Mouse (Mus musculus): ENCODE results near the gene Plekho1. TPM values are rescaled to one million over a fixed set of nuclear protein-coding genes. Genes with fewer than 3 reads are reported as not detected.
A peak's percentile ranks its signal among the peaks of the same experiment; 100 is the strongest.
"Not testable (repeated sequence)": the region's sequence is repeated elsewhere in the genome, so short reads cannot be mapped to it uniquely, and the experiment has no call there.

Gene Plekho1
- polyA plus RNA-seq, 1 experiment from 2014 or later: 35.2 TPM

GRCm38 (mm10) chr3:95972873-95973634 lies 22.7 kb downstream of the Plekho1 start:
- Histone ChIP-seq H3K4me2 (peak overlapping the region; percentile 61), H3K9ac (peak overlapping the region; percentile 35; the same call in 1 of the 2 replicates), H3K36me3 (no peaks in the 10 kb centered on the region), H3K4me1 (peaks cover 9% of the 10 kb centered on the region), H3K27me3 (no peaks in the 10 kb centered on the region), H3K4me3 (peak overlapping the region; percentile 36), H3K9me3 (no peaks in the 10 kb centered on the region), H3K27ac (peak overlapping the region; percentile 43; the same call in 1 of the 2 replicates)
- peak; percentile 40; the same call in 1 of the 2 replicates for ATAC-seq (ENCODE audit: insufficient number of reproducible peaks, low FRiP score, low TSS enrichment, low read depth)
- 4% methylated on average over 34 of the region's 34 CpGs for WGBS

DNA sequence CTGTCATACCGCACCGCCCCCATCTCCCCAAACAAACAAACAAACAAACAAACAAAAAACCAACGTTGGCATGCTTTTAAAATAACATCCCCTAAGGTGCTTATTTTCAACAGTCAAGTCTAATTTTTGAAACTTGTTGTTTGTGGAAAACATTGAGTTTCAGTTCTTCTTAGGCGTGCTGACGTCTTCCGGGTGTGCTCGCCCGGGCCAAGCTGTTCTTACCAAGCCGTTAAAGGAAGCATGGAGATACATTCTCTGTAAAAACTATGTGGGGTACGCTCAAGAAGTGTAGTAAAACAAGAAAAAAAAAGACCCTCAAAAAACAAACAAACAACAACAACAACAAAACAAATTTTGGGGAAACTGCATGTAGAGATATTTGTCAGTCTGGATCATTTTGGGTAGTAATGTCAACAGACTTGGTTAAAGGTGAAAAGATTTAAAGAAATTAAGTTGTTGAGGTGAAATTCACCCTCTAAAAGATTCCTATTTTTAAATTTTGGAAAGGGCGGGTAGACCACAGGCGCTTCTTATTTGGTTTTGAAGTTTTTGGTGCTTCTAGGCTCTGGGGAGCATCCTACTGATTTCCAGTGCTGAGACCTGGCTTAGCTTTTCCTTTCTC lies 23.4 kb downstream of the Plekho1 start:
- Histone ChIP-seq H3K9ac (peak overlapping the region; percentile 35; the same call in 1 of the 2 replicates), H3K4me1 (peaks cover 9% of the 10 kb centered on the region), H3K27ac (peak overlapping the region; percentile 43; the same call in 1 of the 2 replicates), H3K4me2 (peak overlapping the region; percentile 61), H3K4me3 (peak overlapping the region; percentile 36), H3K36me3 (no peaks in the 10 kb centered on the region), H3K9me3 (no peaks in the 10 kb centered on the region), H3K27me3 (no peaks in the 10 kb centered on the region)
- WGBS: 72% methylated on average over 12 of the region's 12 CpGs
- ATAC-seq (ENCODE audit: insufficient number of reproducible peaks, low FRiP score, low TSS enrichment, low read depth): no peak

DNA sequence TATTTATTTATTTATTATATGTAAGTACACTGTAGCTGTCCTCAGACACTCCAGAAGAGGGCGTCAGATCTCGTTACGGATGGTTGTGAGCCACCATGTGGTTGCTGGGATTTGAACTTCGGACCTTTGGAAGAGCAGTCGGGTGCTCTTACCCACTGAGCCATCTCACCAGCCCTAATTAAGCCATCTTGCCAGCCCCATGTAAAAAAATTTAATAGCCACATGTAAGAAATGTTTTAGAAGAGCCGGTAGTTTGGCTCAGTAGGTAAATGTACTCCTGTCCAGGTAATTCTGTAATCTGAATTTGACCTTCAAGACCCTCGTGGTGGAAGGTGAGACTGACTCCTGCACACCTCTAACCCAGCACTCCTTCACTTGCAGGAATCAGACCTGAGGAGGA lies 25.1 kb downstream of the Plekho1 start:
- H3K9ac ChIP-seq; H3K27ac ChIP-seq; ATAC-seq (ENCODE audit: insufficient number of reproducible peaks, low FRiP score, low TSS enrichment, low read depth); H3K9me3 ChIP-seq; H3K27me3 ChIP-seq; H3K4me3 ChIP-seq; H3K4me2 ChIP-seq; H3K36me3 ChIP-seq: not testable (repeated sequence)
- peaks cover 14% of the 10 kb centered on the region for H3K4me1 ChIP-seq
- 56% methylated on average over 7 of the region's 7 CpGs for WGBS

GRCm38 (mm10) chr3:95969277-95969676 lies 26.5 kb downstream of the Plekho1 start:
- Histone ChIP-seq H3K9ac (no peak overlapping the region), H3K4me3 (no peak overlapping the region), H3K4me2 (no peak overlapping the region), H3K4me1 (peaks cover 14% of the 10 kb centered on the region), H3K27ac (no peak overlapping the region), H3K9me3 (no peaks in the 10 kb centered on the region), H3K27me3 (no peaks in the 10 kb centered on the region), H3K36me3 (no peaks in the 10 kb centered on the region)
- no peak for ATAC-seq (ENCODE audit: insufficient number of reproducible peaks, low FRiP score, low TSS enrichment, low read depth)
- 81% methylated on average over 1 of the region's 1 CpGs for WGBS

DNA sequence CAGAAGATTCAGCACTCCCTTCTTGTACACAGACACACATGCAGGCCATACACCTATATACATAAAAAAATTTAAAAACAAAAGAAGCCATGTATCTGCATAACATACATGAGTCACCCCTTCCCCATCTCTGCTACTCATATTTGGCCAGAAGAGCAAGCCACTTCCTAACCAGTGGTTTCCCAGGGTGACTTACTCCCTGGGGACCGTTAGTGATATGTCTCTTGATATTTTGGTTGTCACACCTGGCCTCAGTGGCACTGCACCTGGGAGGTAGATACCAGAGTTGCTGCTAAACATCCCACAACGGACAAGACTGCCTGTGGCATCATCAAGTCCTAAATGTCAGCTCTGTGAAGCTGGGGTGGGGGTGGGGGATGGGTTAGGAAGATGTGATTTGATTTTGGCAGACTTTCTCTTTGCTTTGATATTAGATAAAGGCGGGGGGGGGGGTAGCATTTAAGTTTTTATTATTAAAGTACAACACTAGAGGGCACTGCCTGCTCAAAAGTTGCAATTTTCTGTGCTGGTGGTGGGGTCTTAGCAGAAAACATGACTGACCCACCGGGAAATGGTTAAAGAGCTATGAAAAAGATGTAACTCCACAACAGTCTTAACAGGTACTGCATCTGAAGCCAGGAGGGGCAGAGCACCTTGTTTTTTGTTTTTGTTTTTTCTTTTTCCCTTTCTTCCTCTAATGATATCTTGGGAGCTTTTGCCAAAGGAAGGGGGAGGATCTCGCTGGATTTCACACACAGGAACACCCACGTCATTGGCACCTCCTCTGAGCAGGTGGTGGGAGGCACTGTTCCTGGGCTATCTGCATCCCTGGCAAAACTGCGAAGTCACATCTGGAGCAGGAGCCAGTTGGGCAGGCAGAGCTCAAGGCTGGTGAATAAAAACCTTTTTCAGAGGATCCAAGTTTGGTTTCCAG lies 30.0 kb downstream of the Plekho1 start:
- H3K27ac ChIP-seq: no peak overlapping the region
- H3K4me3 ChIP-seq: no peak overlapping the region; the same call in 1 of the 2 replicates
- 6% methylated on average over 7 of the region's 7 CpGs for WGBS
- peak overlapping the region; percentile 41 for H3K4me2 ChIP-seq
- H3K4me1 ChIP-seq: peaks cover 5% of the 10 kb centered on the region
- H3K27me3 ChIP-seq: no peaks in the 10 kb centered on the region
- peak overlapping the region; percentile 10; the same call in 1 of the 2 replicates for H3K9ac ChIP-seq
- no peaks in the 10 kb centered on the region for H3K36me3 ChIP-seq
- H3K9me3 ChIP-seq: no peaks in the 10 kb centered on the region
- no peak for ATAC-seq (ENCODE audit: insufficient number of reproducible peaks, low FRiP score, low TSS enrichment, low read depth)

GRCm38 (mm10) chr3:95963681-95964080 lies 32.1 kb downstream of the Plekho1 start:
- no peaks in the 10 kb centered on the region for H3K27me3 ChIP-seq
- H3K9me3 ChIP-seq: no peaks in the 10 kb centered on the region
- no peak overlapping the region for H3K4me2 ChIP-seq
- peaks cover 5% of the 10 kb centered on the region for H3K4me1 ChIP-seq
- H3K27ac ChIP-seq: no peak overlapping the region
- ATAC-seq (ENCODE audit: insufficient number of reproducible peaks, low FRiP score, low TSS enrichment, low read depth): no peak
- H3K36me3 ChIP-seq: no peaks in the 10 kb centered on the region
- H3K9ac ChIP-seq: no peak overlapping the region
- WGBS: 37% methylated on average over 4 of the region's 4 CpGs
- H3K4me3 ChIP-seq: no peak overlapping the region

- H3K27me3 ChIP-seq: no peaks in the 10 kb centered on the region
- H3K9me3 ChIP-seq: no peaks in the 10 kb centered on the region
- ATAC-seq (ENCODE audit: insufficient number of reproducible peaks, low FRiP score, low TSS enrichment, low read depth): no peak
- no peak overlapping the region for H3K4me3 ChIP-seq
- H3K27ac ChIP-seq: no peak overlapping the region
- H3K4me2 ChIP-seq: no peak overlapping the region
- H3K4me1 ChIP-seq: peaks cover 5% of the 10 kb centered on the region
- H3K36me3 ChIP-seq: no peaks in the 10 kb centered on the region
- WGBS: 41% methylated on average over 2 of the region's 2 CpGs
- no peak overlapping the region for H3K9ac ChIP-seq
Observed at GRCm38 (mm10) chr3:95963230-95963629, 32.6 kb downstream of the Plekho1 start.

- WGBS: 79% methylated on average over 8 of the region's 8 CpGs
- not testable (repeated sequence) for H3K27ac ChIP-seq; ATAC-seq (ENCODE audit: insufficient number of reproducible peaks, low FRiP score, low TSS enrichment, low read depth); H3K9ac ChIP-seq; H3K4me2 ChIP-seq; H3K27me3 ChIP-seq; H3K36me3 ChIP-seq; H3K4me3 ChIP-seq; H3K9me3 ChIP-seq; H3K4me1 ChIP-seq
Observed at GRCm38 (mm10) chr3:95962182-95962581, 33.6 kb downstream of the Plekho1 start.

GRCm38 (mm10) chr3:95959807-95960206 lies 36.0 kb downstream of the Plekho1 start:
- no peak overlapping the region for H3K27ac ChIP-seq
- no peaks in the 10 kb centered on the region for H3K9me3 ChIP-seq
- 91% methylated on average over 1 of the region's 1 CpGs for WGBS
- H3K4me1 ChIP-seq: 0 out of 2 replicates have a peak, but pooled peaks cover 4% of the 10 kb centered on the region
- H3K36me3 ChIP-seq: no peaks in the 10 kb centered on the region
- no peaks in the 10 kb centered on the region for H3K27me3 ChIP-seq
- no peak overlapping the region for H3K4me3 ChIP-seq
- no peak for ATAC-seq (ENCODE audit: insufficient number of reproducible peaks, low FRiP score, low TSS enrichment, low read depth)
- no peak overlapping the region for H3K9ac ChIP-seq
- no peak overlapping the region for H3K4me2 ChIP-seq

DNA sequence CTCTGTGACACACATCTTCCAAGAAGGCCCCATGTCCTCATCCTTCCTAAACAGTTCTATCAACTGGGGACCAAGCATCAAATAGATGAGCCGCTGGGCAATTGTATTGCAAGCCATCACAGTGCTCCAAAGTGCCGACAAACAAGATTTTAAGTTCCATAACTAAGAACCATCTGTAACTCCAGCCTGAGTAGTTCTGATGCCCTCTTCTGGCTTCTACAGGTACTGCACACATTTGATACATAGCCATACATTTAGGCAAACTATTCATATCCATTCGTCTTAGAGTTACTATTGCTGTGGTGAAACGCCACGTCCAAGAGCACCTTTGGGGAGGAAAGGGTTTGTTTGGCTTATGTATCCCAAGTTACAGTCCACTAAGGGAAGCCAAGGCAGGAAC lies 36.7 kb downstream of the Plekho1 start:
- Histone ChIP-seq H3K9ac (no peak overlapping the region), H3K9me3 (no peaks in the 10 kb centered on the region), H3K4me2 (no peak overlapping the region), H3K27ac (no peak overlapping the region), H3K27me3 (no peaks in the 10 kb centered on the region), H3K4me1 (0 out of 2 replicates have a peak, but pooled peaks cover 4% of the 10 kb centered on the region), H3K4me3 (no peak overlapping the region), H3K36me3 (no peaks in the 10 kb centered on the region)
- 82% methylated on average over 5 of the region's 5 CpGs for WGBS
- no peak for ATAC-seq (ENCODE audit: insufficient number of reproducible peaks, low FRiP score, low TSS enrichment, low read depth)

GRCm38 (mm10) chr3:95957359-95958148 lies 38.2 kb downstream of the Plekho1 start:
- H3K27me3 ChIP-seq: no peaks in the 10 kb centered on the region
- peak overlapping the region; percentile 65 for H3K27ac ChIP-seq
- no peaks in the 10 kb centered on the region for H3K9me3 ChIP-seq
- 0 out of 2 replicates have a peak, but pooled peaks cover 4% of the 10 kb centered on the region for H3K4me1 ChIP-seq
- H3K4me3 ChIP-seq: no peak overlapping the region
- WGBS: 45% methylated on average over 8 of the region's 8 CpGs
- H3K4me2 ChIP-seq: no peak overlapping the region
- H3K36me3 ChIP-seq: no peaks in the 10 kb centered on the region
- ATAC-seq (ENCODE audit: insufficient number of reproducible peaks, low FRiP score, low TSS enrichment, low read depth): no peak
- no peak overlapping the region for H3K9ac ChIP-seq
